Mouse (Mus musculus): ENCODE measurements around the gene Mfsd14b.

Gene Mfsd14b

GRCm38 (mm10) chr13:65112459-65113110 lies at the start of gene Mfsd14b:
Gene Mfsd14b (minus strand): TSS chr13:65112975.
- in situ Hi-C loops (cut with MboI, MseI) = loop anchor here (10.0 to 25.0 kb wide), 2 partner anchors 132 to 800 kb away; partner anchors contain the start of gene Aaed1

DNA sequence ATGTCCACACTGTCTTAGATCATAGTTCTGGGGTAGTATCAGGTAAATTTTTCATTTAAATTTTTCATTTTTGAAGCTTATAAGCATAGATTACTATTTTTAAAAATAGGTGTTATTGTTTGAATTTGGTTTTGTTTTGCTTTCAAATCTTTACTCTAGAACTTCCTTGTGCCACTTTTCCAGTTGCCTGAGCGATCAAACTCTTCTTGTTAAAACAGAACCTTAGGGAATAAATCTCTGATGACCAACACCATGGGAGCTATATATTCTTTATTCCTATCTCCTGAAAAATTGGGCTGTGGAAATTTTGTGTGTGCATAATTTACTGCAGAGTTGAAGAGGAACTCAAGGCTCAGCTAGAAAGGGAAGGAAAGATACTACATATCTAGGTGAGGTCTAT lies 37.2 kb upstream of the Mfsd14b start, which contains the start of gene Olfr466:
Gene Olfr466 (plus strand): TSS at position 301 of the 400 bp plus-strand sequence.
- in situ Hi-C loops (cut with MboI, MseI) = no loop called here

DNA sequence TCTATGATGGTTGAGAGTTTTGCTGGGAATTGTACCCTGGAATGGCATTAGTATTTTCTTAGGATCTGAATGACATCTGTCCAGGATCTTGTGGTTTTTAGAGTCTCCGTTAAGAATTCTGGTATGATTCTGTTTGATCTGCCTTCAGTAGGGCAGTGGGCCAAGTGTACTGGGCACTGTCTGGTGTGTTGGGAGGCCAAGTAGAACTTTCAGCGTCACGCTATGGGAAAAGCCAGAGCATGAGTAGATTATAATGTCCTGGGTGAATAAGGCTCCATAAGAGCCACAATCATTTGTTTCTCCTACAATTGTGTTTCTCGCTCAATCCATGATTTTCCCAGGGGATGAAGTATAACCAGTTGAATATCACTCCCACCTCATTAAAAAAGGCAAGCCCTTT lies 25.0 kb upstream of the Mfsd14b start, which contains the start of gene Olfr465-ps1:
Gene Olfr465-ps1 (plus strand): TSS at position 301 of the 400 bp plus-strand sequence.
- in situ Hi-C loops (cut with MboI, MseI) = no loop called here

DNA sequence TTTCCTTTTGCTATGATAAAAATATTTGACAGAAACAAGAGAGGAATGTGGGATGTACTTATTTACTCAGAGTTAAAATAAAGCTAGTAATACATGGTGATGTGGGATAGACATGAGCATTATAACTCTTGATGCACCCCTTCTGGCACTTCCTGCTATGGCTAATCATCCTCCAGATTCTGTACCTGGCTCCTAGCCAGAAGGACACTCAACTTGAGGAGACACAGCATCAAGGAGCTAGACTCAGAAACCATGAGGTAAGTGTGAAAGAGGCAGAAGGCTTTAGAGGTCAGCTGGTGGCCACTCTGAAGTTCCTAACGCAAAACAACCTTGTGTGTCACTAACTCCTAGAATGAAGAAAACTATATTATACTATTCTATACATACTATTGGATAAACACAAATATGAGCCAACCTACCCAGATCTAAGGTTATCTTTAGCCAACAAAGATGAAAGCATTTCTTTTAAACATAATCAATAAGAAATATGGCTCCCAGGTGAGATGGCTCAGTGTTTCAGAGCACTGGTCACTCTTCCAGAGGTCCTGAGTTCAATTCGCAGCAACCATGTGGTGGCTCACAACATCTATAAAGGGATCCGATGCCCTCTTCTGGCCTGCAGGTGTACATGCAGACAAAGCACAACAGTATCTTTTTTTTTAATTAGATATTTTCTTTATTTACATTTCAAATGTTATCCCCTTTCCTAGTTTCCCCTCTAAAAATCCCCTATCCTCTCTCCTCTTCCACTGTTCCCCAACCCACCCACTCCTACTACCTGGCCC lies 14.5 kb upstream of the Mfsd14b start:
- in situ Hi-C loops (cut with MboI, MseI) = loop anchor here (5.0 to 10.0 kb wide), 2 partner anchors 95 to 682 kb away; partner anchors contain the start of gene Spata31d1c

DNA sequence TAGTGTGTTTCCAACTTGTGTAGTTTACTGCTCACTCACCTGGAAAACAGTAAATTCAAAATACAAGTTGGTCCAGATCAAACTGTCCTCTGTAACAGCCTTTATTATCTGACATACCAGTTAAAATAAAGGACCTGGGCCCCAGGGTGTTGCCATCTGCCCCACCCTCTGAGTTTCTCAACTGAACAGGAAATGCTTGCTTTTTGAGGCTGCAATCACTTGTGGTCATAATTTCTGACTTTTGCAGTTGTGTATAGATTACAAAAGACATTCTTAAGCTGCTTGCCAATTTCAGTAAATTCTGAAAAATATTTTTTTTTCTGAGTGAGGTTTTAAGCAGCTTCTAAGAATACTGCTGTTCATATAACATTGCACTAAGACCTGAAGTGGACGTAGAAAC lies 9.3 kb upstream of the Mfsd14b start:
- in situ Hi-C loops (cut with MboI, MseI) = loop anchor here (10.0 to 25.0 kb wide), 2 partner anchors 677 to 810 kb away; partner anchors contain the start of gene Aaed1

DNA sequence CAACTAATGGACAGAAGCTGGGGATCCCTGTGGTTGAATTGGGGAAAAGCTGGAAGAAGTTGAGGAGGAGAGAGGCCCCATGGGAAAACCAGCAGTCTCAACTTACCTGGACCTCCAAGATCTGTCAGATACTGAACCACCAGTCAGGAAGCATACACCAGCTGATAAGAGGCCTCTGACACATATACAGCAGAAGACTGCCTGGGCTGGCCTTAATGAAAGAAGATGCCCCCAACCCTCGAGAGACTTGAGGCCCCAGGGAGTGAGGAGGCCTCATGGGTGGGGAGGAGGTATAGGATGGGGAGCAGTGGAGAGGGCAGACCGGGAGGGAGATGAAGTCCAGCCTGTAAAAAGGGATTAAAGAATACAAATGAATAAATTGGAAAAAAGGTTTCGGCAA lies 8.2 kb upstream of the Mfsd14b start:
- in situ Hi-C loops (cut with MboI, MseI) = loop anchor here (10.0 to 25.0 kb wide), 2 partner anchors 676 to 809 kb away; partner anchors contain the start of gene Aaed1

DNA sequence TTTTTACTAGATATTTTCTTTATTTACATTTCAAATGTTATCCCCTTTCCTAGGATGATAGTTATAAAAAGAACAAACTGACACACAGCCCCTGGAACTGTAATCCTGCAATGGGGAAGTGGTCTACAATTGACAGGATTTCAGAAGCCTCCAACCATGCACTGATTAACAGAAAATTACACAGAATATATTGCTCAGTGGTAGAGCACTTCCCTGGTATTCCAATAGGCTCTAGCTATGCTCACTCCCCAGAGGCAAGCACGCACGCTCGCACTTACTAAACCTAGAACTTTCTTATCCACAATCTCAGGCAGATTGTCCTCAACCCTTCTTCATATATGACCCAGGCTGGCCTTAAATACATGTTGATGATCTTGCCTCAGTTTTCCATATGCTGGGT lies 464 bp upstream of the Mfsd14b start:
- in situ Hi-C loops (cut with MboI, MseI) = loop anchor here (10.0 to 25.0 kb wide), 2 partner anchors 132 to 801 kb away; partner anchors contain the start of gene Aaed1

GRCm38 (mm10) chr13:65111961-65112360 lies 814 bp downstream of the Mfsd14b start:
- in situ Hi-C loops (cut with MboI, MseI) = loop anchor here (10.0 to 25.0 kb wide), 2 partner anchors 133 to 800 kb away; partner anchors contain the start of gene Aaed1

DNA sequence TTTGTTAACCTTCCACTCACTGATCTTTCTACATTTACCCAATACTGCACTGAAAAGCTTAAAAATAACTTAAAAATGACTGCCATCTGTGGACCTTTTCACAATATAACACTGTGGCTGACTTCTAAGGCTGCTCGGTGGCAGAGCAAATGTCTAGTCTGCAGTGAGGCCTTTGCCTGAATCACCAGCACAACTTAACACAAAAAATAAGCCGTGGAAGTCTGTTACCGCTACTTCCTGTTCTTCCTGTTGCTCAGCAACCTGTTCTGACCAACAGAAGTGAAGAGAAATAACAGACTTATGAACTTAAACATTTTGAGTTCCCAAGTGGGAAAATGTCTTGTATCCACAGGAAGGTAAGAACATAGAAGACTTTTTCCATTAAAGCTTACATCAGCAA lies 11.5 kb downstream of the Mfsd14b start:
- in situ Hi-C loops (cut with MboI, MseI) = loop anchor here (25.0 kb wide), 1 partner anchor 789 kb away; the partner anchor contains the start of gene Aaed1

GRCm38 (mm10) chr13:65100678-65101077 lies 12.1 kb downstream of the Mfsd14b start:
- in situ Hi-C loops (cut with MboI, MseI) = loop anchor here (25.0 kb wide), 1 partner anchor 788 kb away; the partner anchor contains the start of gene Aaed1

- in situ Hi-C loops (cut with MboI, MseI) = no loop called here
Measured at GRCm38 (mm10) chr13:65097018-65097417, 15.8 kb downstream of the Mfsd14b start.

DNA sequence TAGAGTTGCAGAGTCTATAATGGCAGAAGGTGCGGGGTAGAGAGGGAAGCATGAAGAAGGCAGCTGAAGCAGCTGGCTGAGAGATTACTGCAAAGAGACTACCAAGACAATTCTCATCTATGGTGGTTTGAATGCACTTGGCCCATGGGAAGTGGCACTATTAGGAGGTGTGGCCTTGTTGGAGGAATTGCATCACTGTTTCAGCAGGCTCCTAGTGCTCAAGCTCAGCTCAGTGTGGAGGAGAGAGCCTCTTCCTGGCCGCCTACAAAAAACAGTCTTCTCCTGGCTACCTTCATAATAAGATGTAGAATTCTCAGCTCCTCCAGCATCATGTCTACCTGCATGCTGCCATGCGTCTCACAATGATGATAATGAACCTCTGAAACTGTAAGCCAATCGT lies 16.9 kb downstream of the Mfsd14b start:
- in situ Hi-C loops (cut with MboI, MseI) = no loop called here

GRCm38 (mm10) chr13:65069969-65070368 lies 42.8 kb downstream of the Mfsd14b start:
- in situ Hi-C loops (cut with MboI, MseI) = no loop called here

GRCm38 (mm10) chr13:65052660-65053059 lies 60.1 kb downstream of the Mfsd14b start, which contains the start of gene Prss47:
Gene Prss47 (minus strand): TSS chr13:65052760.
- in situ Hi-C loops (cut with MboI, MseI) = no loop called here

- in situ Hi-C loops (cut with MboI, MseI) = no loop called here
Measured at GRCm38 (mm10) chr13:65035057-65035456, 77.7 kb downstream of the Mfsd14b start.

DNA sequence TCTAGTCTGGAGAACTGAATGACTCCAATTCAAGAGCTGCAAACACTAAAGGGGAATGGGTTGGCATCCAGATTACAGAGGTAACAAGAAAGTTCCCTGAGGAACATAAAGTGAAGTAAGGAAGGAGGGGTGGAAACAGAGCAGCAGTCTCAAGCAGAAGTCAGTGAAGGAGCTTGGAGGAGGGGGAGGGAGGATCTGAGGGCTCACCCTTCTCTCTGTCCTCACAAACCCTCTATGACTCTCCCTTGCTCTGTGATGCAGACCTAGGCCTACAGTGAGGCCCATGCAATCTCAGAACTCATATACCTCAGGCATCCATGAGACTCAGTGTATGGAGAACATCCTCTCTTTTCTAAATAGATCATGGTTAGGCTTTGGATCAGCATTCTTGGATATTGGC lies 80.0 kb downstream of the Mfsd14b start, which contains the start of gene Spata31d1c:
Gene Spata31d1c (plus strand): TSS at position 301 of the 400 bp plus-strand sequence.
- in situ Hi-C loops (cut with MboI, MseI) = loop anchor here (5.0 kb wide), 1 partner anchor 95 kb away; no protein-coding TSS in a partner anchor

All from regulatory T cell (primary cell).